Mouse (Mus musculus): Measurements from ENCODE around the gene 9930111J21Rik2. TPM values are rescaled to one million over a fixed set of nuclear protein-coding genes. Genes with fewer than 3 reads are reported as not detected.

Gene 9930111J21Rik2
- polyA plus RNA-seq, 1 experiment from 2014 or later = not detected

DNA sequence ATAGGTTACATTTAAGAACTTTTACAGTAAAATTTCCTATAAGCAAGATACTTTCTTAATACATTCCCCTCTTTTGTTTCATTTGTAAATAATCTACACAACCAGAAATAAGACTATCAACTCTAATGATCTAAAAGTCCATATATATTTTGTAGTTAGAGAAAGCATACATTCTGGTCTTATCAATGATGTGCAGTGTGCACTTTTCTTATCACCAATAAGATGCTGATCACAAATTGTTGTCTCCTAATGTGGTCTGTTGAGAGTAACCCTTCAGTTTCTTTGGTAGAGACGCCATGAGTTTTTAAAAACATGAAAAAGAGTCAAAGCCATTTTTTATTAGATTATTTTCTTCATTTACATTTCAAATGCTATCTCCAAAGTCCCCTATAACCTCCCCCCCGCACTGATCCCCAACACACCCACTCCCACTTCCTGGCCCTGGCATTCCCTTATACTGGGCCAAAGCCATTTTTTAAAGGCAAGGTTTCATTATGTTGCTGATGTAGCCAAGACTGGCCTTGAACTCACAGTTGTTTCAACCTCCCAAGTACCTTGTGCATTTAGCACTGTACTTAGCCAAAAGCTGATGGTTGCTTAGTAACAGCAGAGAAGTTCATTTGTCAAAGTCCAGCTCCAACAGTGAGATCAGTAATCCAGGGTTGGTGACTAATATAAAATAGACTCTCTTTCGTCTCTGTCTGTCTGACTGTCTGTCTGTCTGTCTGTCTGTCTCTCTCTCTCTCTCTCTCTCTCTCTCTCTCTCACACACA is 38.9 kb upstream of the 9930111J21Rik2 start:
- WGBS (ENCODE audit: insufficient replicate concordance) = 85% methylated on average over 3 of the region's 3 CpGs
- Histone ChIP-seq H3K4me2 (no peak overlapping the region), H3K27me3 (ENCODE audit: control insufficient read depth, insufficient read depth, low read length) (no peaks in the 10 kb centered on the region), H3K9ac (ENCODE audit: low read depth, low read length) (no peak overlapping the region), H3K36me3 (ENCODE audit: control insufficient read depth, insufficient read depth, low read length) (no peaks in the 10 kb centered on the region), H3K4me3 (ENCODE audit: low read depth, low read length) (no peak overlapping the region), H3K9me3 (replicated peaks; ENCODE audit: control insufficient read depth, low read length) (no peaks in the 10 kb centered on the region), H3K27ac (ENCODE audit: low read depth, low read length) (no peak overlapping the region), H3K4me1 (ENCODE audit: control insufficient read depth, insufficient read depth, low read length) (no peaks in the 10 kb centered on the region; the same call in 1 of the 2 replicates)
- ATAC-seq (replicated peaks; ENCODE audit: insufficient number of reproducible peaks, low FRiP score, low TSS enrichment) = no peak

DNA sequence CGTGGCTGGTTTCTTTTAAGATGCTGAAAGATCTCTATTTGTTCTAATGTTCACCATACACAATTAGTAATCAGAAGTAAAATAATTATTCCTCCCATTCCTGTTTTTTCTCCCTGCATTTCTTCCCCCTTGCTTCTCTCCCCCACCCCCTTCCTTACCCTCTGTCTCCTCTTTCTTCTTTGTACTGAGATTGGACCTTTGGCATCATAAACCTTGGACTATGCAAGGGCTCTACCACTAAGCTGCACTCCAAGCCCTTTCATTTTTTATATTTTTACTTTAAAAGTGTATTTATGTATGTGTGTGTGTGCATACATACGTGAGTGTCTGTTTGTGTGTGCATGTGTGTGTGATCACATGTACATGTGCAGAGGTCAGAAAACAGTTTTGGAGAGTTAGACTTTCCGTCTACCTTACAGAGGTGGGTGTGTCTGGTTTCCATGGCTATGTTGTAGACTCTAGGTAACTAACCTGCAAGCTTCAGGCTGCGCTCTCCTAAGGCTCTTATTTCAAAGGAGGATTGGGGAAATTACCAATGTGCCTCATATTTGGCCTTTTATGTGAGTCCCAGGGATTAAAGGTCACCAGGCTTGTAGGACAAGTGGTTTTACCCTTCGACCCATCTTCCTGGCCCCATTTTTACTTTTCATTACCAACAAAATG is 38.1 kb upstream of the 9930111J21Rik2 start:
- WGBS (ENCODE audit: insufficient replicate concordance) = 89% methylated on average over 5 of the region's 5 CpGs
- Histone ChIP-seq H3K9me3 (replicated peaks; ENCODE audit: control insufficient read depth, low read length) (no peaks in the 10 kb centered on the region), H3K36me3 (ENCODE audit: control insufficient read depth, insufficient read depth, low read length) (no peaks in the 10 kb centered on the region), H3K4me3 (ENCODE audit: low read depth, low read length) (no peak overlapping the region), H3K4me1 (ENCODE audit: control insufficient read depth, insufficient read depth, low read length) (no peaks in the 10 kb centered on the region; the same call in 1 of the 2 replicates), H3K27ac (ENCODE audit: low read depth, low read length) (no peak overlapping the region), H3K27me3 (ENCODE audit: control insufficient read depth, insufficient read depth, low read length) (no peaks in the 10 kb centered on the region), H3K4me2 (no peak overlapping the region), H3K9ac (ENCODE audit: low read depth, low read length) (no peak overlapping the region)
- ATAC-seq (replicated peaks; ENCODE audit: insufficient number of reproducible peaks, low FRiP score, low TSS enrichment) = no peak

DNA sequence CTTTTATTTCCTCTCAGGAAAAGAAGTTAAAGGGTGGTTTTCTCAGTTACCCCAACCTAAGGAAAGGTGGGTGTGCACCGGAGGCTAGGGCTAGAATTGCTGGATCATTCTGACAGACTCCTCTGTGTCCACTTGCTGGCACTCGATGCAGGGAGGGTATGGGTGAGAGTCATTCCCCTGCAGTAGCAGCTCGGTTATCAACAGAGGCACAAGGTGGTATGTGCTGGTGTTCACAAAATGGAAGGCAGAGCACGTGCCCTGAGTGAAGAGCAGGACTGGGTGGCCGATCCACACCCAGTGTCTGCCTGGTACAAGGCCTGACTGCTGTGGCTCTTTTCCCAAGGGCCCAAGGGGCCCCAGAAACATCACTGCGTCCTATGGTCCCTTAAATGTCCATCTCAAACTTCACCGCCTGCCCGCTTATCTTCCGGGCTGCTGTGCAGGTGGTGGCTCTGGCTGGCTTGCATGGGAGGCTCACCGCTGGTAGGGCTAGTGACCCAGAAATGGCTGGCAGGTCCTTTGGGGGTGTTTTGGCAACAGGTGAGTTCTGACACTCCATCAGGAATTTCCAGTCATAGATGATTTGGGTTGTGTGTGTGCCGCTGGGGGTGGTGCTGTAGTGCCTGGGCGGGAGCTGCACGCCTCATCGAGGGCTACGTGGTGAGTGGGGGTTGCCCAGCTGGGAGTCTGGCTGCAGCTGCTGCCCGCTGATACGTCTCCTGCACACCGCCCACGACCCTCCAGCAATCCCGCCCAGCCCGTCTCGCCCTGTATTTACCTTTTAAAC is 37.0 kb upstream of the 9930111J21Rik2 start:
- 33% methylated on average over 22 of the region's 22 CpGs for WGBS (ENCODE audit: insufficient replicate concordance)
- H3K27ac ChIP-seq (ENCODE audit: low read depth, low read length) = no peak overlapping the region
- no peaks in the 10 kb centered on the region for H3K36me3 ChIP-seq (ENCODE audit: control insufficient read depth, insufficient read depth, low read length)
- H3K9me3 ChIP-seq (replicated peaks; ENCODE audit: control insufficient read depth, low read length) = no peaks in the 10 kb centered on the region
- no peaks in the 10 kb centered on the region; the same call in 1 of the 2 replicates for H3K4me1 ChIP-seq (ENCODE audit: control insufficient read depth, insufficient read depth, low read length)
- peak overlapping the region; percentile 16; the same call in 1 of the 2 replicates for H3K4me3 ChIP-seq (ENCODE audit: low read depth, low read length)
- peak overlapping the region; percentile 44; the same call in 1 of the 2 replicates for H3K9ac ChIP-seq (ENCODE audit: low read depth, low read length)
- H3K27me3 ChIP-seq (ENCODE audit: control insufficient read depth, insufficient read depth, low read length) = no peaks in the 10 kb centered on the region
- peak; percentile 83; the same call in 1 of the 2 replicates for ATAC-seq (replicated peaks; ENCODE audit: insufficient number of reproducible peaks, low FRiP score, low TSS enrichment)
- peak overlapping the region; percentile 64 for H3K4me2 ChIP-seq

DNA sequence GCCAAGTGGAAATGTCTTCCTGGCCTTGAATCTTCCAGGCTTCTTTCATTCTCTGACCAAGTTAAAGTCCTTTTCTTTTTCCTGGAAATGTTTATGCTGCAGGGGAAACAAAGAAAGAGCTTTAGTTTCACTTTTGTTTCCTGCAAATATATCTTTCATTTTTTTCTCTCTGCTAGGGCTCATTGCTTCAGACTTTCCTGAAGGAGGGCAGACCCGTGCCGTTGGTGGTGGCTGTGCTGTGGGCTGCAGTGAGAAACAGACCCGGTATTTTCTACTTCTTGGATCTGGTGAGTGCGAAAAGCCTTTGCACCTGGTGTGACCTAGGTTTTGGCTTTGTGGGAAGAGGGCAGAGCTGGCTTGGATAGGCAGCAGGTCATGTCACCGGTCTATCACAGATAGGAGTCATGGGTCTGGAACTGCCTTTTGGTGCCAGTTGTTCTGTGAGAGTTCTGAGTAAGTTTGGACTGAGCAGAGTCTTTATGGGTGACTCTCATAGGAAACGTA is 35.9 kb upstream of the 9930111J21Rik2 start:
- Histone ChIP-seq H3K9ac (ENCODE audit: low read depth, low read length) (no peak overlapping the region), H3K4me1 (ENCODE audit: control insufficient read depth, insufficient read depth, low read length) (no peaks in the 10 kb centered on the region; the same call in 1 of the 2 replicates), H3K9me3 (replicated peaks; ENCODE audit: control insufficient read depth, low read length) (no peaks in the 10 kb centered on the region), H3K27ac (ENCODE audit: low read depth, low read length) (no peak overlapping the region), H3K4me2 (no peak overlapping the region), H3K4me3 (ENCODE audit: low read depth, low read length) (no peak overlapping the region), H3K36me3 (ENCODE audit: control insufficient read depth, insufficient read depth, low read length) (no peaks in the 10 kb centered on the region), H3K27me3 (ENCODE audit: control insufficient read depth, insufficient read depth, low read length) (no peaks in the 10 kb centered on the region)
- no peak for ATAC-seq (replicated peaks; ENCODE audit: insufficient number of reproducible peaks, low FRiP score, low TSS enrichment)
- 73% methylated on average over 6 of the region's 6 CpGs for WGBS (ENCODE audit: insufficient replicate concordance)

DNA sequence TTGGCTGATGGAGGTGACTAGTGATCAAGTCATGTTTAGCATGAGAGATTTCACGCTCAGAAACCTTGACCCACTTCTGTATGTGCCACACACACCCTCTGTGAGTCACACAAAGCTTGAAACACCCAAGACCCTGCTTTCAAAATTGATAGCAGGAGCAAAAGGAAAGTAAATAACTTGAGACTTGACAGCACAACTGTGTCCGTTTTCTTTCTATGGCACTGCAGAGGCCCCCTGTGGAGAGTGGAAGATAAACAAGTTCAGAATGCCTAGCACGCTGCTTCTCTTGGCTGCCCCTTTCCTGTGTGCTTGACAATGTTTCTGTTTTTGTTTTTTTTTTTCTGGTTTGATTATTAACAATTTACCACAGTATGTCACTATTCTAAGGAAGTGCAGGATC is 33.8 kb upstream of the 9930111J21Rik2 start:
- no peak overlapping the region for H3K9ac ChIP-seq (ENCODE audit: low read depth, low read length)
- H3K27me3 ChIP-seq (ENCODE audit: control insufficient read depth, insufficient read depth, low read length) = no peaks in the 10 kb centered on the region
- H3K4me2 ChIP-seq = no peak overlapping the region
- H3K9me3 ChIP-seq (replicated peaks; ENCODE audit: control insufficient read depth, low read length) = no peaks in the 10 kb centered on the region
- 40% methylated on average over 3 of the region's 3 CpGs for WGBS (ENCODE audit: insufficient replicate concordance)
- ATAC-seq (replicated peaks; ENCODE audit: insufficient number of reproducible peaks, low FRiP score, low TSS enrichment) = no peak
- no peaks in the 10 kb centered on the region; the same call in 1 of the 2 replicates for H3K4me1 ChIP-seq (ENCODE audit: control insufficient read depth, insufficient read depth, low read length)
- H3K4me3 ChIP-seq (ENCODE audit: low read depth, low read length) = no peak overlapping the region
- no peaks in the 10 kb centered on the region for H3K36me3 ChIP-seq (ENCODE audit: control insufficient read depth, insufficient read depth, low read length)
- no peak overlapping the region for H3K27ac ChIP-seq (ENCODE audit: low read depth, low read length)

DNA sequence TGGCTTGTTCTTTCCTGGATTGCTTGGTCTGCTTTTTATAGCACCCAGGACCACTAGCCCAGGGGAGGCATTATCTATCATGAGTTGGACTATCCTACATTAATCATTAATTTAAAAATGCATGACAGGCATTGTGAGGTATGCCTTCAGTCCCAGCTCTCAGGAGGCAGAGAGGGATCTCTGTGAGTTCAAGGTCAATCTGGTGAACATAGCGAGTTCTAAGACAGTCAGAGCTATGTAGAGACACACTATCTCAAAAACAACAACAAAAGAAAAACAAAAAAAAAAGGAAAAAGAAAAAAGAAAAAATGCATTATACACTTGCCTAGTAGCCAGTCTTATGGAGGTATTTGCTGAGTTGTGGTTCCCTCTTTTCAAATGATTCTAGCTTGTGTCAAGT is 33.3 kb upstream of the 9930111J21Rik2 start:
- ATAC-seq (replicated peaks; ENCODE audit: insufficient number of reproducible peaks, low FRiP score, low TSS enrichment) = no peak
- Histone ChIP-seq H3K27ac (ENCODE audit: low read depth, low read length) (no peak overlapping the region), H3K27me3 (ENCODE audit: control insufficient read depth, insufficient read depth, low read length) (no peaks in the 10 kb centered on the region)

DNA sequence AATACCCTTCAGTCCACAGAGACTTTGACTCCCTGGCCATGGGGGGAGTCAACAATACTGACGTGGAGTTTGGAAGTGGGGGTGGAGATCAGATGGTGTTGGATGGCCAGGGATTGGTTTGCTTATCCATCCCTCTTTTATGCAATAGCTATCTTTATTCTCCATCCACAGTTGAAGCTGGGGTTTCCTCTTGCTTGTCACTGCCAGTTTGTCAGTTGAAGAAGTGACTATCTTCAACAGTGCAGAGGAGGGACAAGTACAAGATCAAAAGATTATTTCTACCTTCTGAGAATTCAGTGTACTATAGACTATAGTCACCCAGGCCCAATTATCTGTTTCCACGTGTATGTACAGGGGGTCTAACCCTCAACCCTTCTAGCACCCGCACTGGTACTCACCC is 32.8 kb upstream of the 9930111J21Rik2 start:
- H3K36me3 ChIP-seq (ENCODE audit: control insufficient read depth, insufficient read depth, low read length) = no peaks in the 10 kb centered on the region
- H3K9me3 ChIP-seq (replicated peaks; ENCODE audit: control insufficient read depth, low read length) = no peaks in the 10 kb centered on the region
- no peak overlapping the region for H3K4me2 ChIP-seq
- H3K27me3 ChIP-seq (ENCODE audit: control insufficient read depth, insufficient read depth, low read length) = no peaks in the 10 kb centered on the region
- ATAC-seq (replicated peaks; ENCODE audit: insufficient number of reproducible peaks, low FRiP score, low TSS enrichment) = no peak
- H3K27ac ChIP-seq (ENCODE audit: low read depth, low read length) = no peak overlapping the region
- H3K4me1 ChIP-seq (ENCODE audit: control insufficient read depth, insufficient read depth, low read length) = no peaks in the 10 kb centered on the region; the same call in 1 of the 2 replicates
- no peak overlapping the region for H3K4me3 ChIP-seq (ENCODE audit: low read depth, low read length)
- WGBS (ENCODE audit: insufficient replicate concordance) = 73% methylated on average over 3 of the region's 3 CpGs
- H3K9ac ChIP-seq (ENCODE audit: low read depth, low read length) = no peak overlapping the region

More for the DNA sequence above, 33.3 kb upstream of the 9930111J21Rik2 start:
- Histone ChIP-seq H3K4me3 (ENCODE audit: low read depth, low read length) (no peak overlapping the region), H3K4me2 (no peak overlapping the region), H3K9me3 (replicated peaks; ENCODE audit: control insufficient read depth, low read length) (no peaks in the 10 kb centered on the region), H3K36me3 (ENCODE audit: control insufficient read depth, insufficient read depth, low read length) (no peaks in the 10 kb centered on the region), H3K4me1 (ENCODE audit: control insufficient read depth, insufficient read depth, low read length) (no peaks in the 10 kb centered on the region; the same call in 1 of the 2 replicates), H3K9ac (ENCODE audit: low read depth, low read length) (no peak overlapping the region)
- 61% methylated on average over 1 of the region's 1 CpGs for WGBS (ENCODE audit: insufficient replicate concordance)

DNA sequence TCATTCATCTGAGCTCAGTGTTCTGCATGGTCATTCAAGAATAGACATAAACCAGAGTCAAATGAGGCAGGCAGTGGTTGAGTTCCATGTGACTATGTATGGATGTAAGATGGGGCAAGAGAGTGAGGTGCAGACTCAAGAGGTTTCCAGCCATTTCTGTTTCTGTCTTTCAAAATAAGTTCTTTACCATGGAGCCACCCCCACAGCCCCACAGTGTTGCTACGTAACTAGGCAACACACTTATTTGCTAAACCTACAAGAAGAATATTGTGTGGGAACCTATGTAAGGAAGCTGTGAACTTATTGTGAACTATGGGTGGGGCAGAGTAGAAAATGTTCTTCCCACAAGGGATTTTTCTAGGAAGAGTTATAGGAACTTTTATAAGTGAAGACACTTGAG is 32.1 kb upstream of the 9930111J21Rik2 start:
- H3K9me3 ChIP-seq (replicated peaks; ENCODE audit: control insufficient read depth, low read length) = no peaks in the 10 kb centered on the region
- no peak for ATAC-seq (replicated peaks; ENCODE audit: insufficient number of reproducible peaks, low FRiP score, low TSS enrichment)
- no peak overlapping the region for H3K27ac ChIP-seq (ENCODE audit: low read depth, low read length)
- 85% methylated on average over 1 of the region's 1 CpGs for WGBS (ENCODE audit: insufficient replicate concordance)
- H3K9ac ChIP-seq (ENCODE audit: low read depth, low read length) = no peak overlapping the region
- H3K4me1 ChIP-seq (ENCODE audit: control insufficient read depth, insufficient read depth, low read length) = no peaks in the 10 kb centered on the region
- no peak overlapping the region for H3K4me3 ChIP-seq (ENCODE audit: low read depth, low read length)
- H3K4me2 ChIP-seq = no peak overlapping the region
- H3K36me3 ChIP-seq (ENCODE audit: control insufficient read depth, insufficient read depth, low read length) = no peaks in the 10 kb centered on the region
- no peaks in the 10 kb centered on the region for H3K27me3 ChIP-seq (ENCODE audit: control insufficient read depth, insufficient read depth, low read length)

All from heart, embryonic 11.5 days (tissue).